Mouse (Mus musculus): ENCODE data around the gene Cope. TPM values are rescaled to one million over a fixed set of nuclear protein-coding genes. Genes with fewer than 3 reads are reported as not detected.

Cope gene
- polyA plus RNA-seq, 1 experiment from 2014 or later: 78.2 TPM

DNA sequence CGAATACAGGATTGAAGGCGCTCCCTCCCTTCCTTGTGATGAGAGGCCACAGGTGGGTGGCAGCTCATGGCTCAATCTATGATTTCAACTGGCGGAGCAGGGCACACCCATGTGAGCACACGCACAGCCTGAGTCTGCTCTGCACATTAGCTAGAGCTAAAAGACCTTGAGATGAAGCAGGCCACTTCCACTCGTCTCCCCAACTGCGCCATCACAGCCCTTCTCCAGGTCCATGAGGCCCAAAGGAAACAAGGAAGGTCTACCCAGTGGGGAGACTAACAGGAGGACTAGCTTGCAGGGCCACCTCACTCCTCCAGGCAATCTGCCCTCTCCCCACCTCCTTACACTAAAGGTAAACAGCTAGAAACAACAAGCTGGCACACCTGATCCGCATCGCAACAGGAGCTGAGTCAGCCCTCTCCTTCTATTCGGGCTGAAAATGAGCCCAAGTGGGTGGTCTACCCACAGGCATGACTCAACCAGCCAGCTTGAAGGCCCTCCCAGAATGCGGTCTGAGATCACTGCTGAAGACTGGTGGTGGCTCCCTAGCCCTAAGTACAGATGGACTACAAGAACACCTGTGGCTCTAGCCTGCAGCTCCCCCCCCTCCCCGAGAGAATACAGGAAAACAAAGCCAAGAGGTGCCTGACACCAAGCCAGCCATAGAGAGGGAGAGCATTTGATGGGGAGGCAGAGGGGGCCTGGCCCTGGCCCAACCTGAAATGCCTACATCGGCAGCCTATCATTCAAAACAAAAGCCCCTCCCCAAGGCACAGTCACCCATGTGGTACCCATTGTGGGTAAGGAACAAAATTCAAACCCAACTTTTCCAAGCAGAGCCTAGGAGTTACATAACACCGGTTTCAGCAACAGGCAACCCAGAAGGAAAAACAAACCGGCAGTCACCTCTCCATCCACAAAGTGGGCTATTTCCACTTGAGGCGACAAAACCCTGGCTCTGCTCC lies 49.0 kb downstream of the Cope start:
- H3K79me2 ChIP-seq (ENCODE audit: inconsistent target): peaks cover 63% of the 10 kb centered on the region
- H3K4me3 ChIP-seq (ENCODE audit: inconsistent target): peak overlapping the region; percentile 76
- H3K27ac ChIP-seq: no peak overlapping the region
- H3K36me3 ChIP-seq (ENCODE audit: inconsistent target): no peaks in the 10 kb centered on the region
- 44% methylated on average over 15 of the region's 15 CpGs for whole genome bisulfite sequencing (ENCODE audit: missing documents)

DNA sequence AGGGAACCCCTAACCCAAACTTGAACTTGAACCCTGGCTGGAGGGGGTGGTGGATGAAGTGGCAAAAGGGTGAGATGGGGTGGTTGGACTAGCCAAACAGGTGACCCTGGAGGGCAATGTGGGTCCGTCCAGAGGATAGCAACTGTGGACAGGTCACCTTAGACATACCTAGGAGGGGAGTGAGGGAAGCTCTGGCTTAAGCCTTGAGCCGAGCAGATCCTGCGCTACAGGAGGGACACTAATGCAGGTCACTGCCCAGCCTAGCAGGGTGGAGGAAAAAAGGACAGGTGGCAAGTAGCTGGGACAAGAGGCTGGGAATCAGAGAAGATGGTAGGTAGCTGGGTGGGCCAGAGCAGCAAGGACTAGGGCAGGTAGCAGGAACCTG lies 49.7 kb downstream of the Cope start:
- Histone ChIP-seq H3K36me3 (ENCODE audit: inconsistent target) (no peaks in the 10 kb centered on the region), H3K4me3 (ENCODE audit: inconsistent target) (peak overlapping the region; percentile 76), H3K79me2 (ENCODE audit: inconsistent target) (peaks cover 56% of the 10 kb centered on the region), H3K27ac (peak overlapping the region; percentile 10; the same call in 1 of the 2 replicates)
- 24% methylated on average over 3 of the region's 3 CpGs for WGBS (ENCODE audit: missing documents)

DNA sequence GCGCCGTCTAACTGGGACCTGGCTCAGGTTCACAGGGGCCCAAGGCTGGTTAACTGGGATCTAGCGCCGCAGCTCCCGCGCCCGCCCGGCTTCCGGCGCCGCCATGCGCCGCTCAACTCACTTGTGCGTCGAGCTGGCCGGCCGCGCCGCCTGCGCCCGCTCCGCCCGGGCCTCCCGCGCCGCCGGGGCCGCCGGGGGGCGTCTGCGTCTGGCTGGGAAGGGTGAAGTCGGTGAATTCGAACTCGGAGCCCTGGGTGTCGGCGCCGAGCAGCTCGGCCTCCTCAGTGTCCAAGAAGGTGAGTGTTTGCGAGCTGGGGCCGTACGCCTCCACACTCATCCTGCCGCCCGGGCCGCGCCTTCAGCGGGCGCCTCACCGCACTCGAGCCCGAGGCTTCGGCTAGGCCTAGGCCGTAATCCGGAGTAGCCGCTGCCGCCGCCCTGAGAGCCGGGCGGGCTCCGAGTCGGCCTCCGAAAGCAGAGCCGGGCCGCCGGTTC lies 50.4 kb downstream of the Cope start:
- Histone ChIP-seq H3K79me2 (ENCODE audit: inconsistent target) (peaks cover 49% of the 10 kb centered on the region), H3K36me3 (ENCODE audit: inconsistent target) (no peaks in the 10 kb centered on the region)

GRCm38 (mm10) chr8:70353194-70353817 lies 51.0 kb downstream of the Cope start, which contains the start of gene Upf1:
TSS of gene Upf1 (minus strand) at chr8:70353278.
- WGBS (ENCODE audit: missing documents): 2% methylated on average over 68 of the region's 69 CpGs
- Histone ChIP-seq H3K27ac (peak within 1 kb of the TSS; percentile 51), H3K4me3 (ENCODE audit: inconsistent target) (peak within 1 kb of the TSS; percentile 76), H3K79me2 (ENCODE audit: inconsistent target) (peaks cover 43% of the 10 kb centered on the region), H3K36me3 (ENCODE audit: inconsistent target) (no peaks in the 10 kb centered on the region)

More for the DNA sequence above, 50.4 kb downstream of the Cope start:
- peak overlapping the region; percentile 10; the same call in 1 of the 2 replicates for H3K27ac ChIP-seq
- under 1% methylated on average over 40 of the region's 64 CpGs for WGBS (ENCODE audit: missing documents)
- H3K4me3 ChIP-seq (ENCODE audit: inconsistent target): peak overlapping the region; percentile 76

- 5% methylated on average over 4 of the region's 4 CpGs for WGBS (ENCODE audit: missing documents)
- Histone ChIP-seq H3K4me3 (ENCODE audit: inconsistent target) (peak overlapping the region; percentile 33; the same call in 1 of the 2 replicates), H3K79me2 (ENCODE audit: inconsistent target) (peaks cover 36% of the 10 kb centered on the region), H3K27ac (peak overlapping the region; percentile 51), H3K36me3 (ENCODE audit: inconsistent target) (no peaks in the 10 kb centered on the region)
These were observed 51.7 kb downstream of the Cope start for GRCm38 (mm10) chr8:70354004-70354403.

DNA sequence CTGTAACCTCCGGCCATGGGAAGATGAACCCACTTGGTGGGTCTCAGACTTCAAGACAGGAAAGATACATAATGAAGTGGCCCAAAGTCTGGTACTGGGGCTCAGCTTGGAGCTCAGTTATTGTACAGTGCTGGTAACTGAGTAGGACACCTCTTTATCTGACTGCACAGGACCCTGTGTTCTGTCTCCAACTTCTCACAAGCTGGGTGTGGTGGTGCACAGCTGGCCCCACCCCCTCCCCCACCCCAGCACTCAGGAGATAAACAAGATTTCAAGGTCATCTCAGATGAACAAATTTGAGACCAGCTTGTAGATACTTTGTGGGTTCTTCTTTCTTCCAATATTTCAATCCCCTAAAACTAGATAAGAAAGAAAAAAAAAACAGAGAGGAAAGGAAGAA lies 53.8 kb downstream of the Cope start:
- no peaks in the 10 kb centered on the region for H3K36me3 ChIP-seq (ENCODE audit: inconsistent target)
- H3K4me3 ChIP-seq (ENCODE audit: inconsistent target): no peak overlapping the region
- H3K79me2 ChIP-seq (ENCODE audit: inconsistent target): peaks cover 15% of the 10 kb centered on the region
- H3K27ac ChIP-seq: no peak overlapping the region
- 63% methylated on average over 1 of the region's 1 CpGs for WGBS (ENCODE audit: missing documents)

DNA sequence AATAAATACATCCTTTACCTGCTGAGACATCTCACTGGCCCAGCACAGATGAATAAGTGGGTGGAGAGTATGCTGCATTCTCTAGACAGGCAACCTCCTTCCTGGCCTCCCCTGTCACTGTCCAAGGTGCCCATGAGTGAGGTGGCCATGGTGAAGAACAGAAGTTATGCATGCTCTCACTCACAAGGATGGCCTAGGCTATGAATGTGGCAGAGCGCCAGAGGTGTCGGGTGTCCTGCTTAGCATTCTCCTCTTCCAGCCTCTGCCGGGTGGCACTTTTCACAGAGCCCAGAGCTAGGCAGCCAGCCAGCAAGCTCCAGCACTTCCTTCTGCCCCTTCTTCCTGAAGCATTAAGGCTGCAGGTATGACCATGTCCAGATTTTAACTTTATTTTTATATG lies 57.1 kb downstream of the Cope start:
- no peaks in the 10 kb centered on the region for H3K36me3 ChIP-seq (ENCODE audit: inconsistent target)
- no peaks in the 10 kb centered on the region for H3K79me2 ChIP-seq (ENCODE audit: inconsistent target)
- 76% methylated on average over 3 of the region's 3 CpGs for WGBS (ENCODE audit: missing documents)
- H3K4me3 ChIP-seq (ENCODE audit: inconsistent target): no peak overlapping the region
- H3K27ac ChIP-seq: no peak overlapping the region

DNA sequence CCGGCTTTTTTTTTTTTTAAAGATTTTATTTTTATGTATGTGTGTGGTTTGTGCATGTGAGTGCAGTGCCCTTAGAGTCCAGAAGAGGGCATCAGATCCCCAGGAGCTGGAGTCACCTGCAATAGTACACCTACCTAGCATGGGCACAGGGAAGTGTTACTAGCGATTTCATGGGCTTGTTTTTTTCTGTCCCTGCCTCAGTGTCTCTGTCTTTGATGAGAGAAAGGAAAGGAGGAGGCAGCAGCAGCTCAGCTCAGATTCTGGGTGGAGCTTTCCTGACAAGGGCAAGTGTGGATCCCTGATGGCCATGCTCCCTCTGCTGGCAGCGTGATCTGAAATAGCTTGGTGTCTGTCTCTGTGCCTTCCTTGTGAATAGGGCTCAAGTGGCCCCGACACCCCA lies 58.5 kb downstream of the Cope start:
- Histone ChIP-seq H3K4me3 (ENCODE audit: inconsistent target) (no peak overlapping the region), H3K36me3 (ENCODE audit: inconsistent target) (no peaks in the 10 kb centered on the region), H3K79me2 (ENCODE audit: inconsistent target) (no peaks in the 10 kb centered on the region), H3K27ac (no peak overlapping the region)
- 82% methylated on average over 4 of the region's 4 CpGs for WGBS (ENCODE audit: missing documents)

- H3K79me2 ChIP-seq (ENCODE audit: inconsistent target): no peaks in the 10 kb centered on the region
- H3K27ac ChIP-seq: no peak overlapping the region
- 91% methylated on average over 10 of the region's 10 CpGs for WGBS (ENCODE audit: missing documents)
These were observed 59.2 kb downstream of the Cope start for GRCm38 (mm10) chr8:70361484-70362032.

More at GRCm38 (mm10) chr8:70361484-70362032, 59.2 kb downstream of the Cope start:
- Histone ChIP-seq H3K36me3 (ENCODE audit: inconsistent target) (no peaks in the 10 kb centered on the region), H3K4me3 (ENCODE audit: inconsistent target) (no peak overlapping the region)

Other genes with a start within 250 kb of the Cope start
- 0.10 TPM in 1 of 3 replicates, not detected in the others for gene Tm6sf2, start 229.6 kb upstream of the Cope start, polyA plus RNA-seq (2018)
- gene Hapln4, start 219.1 kb upstream of the Cope start, polyA plus RNA-seq (2018): 0.03 TPM in 1 of 3 replicates, not detected in the others
- not detected in 3 replicates for gene Ncan, start 181.6 kb upstream of the Cope start, polyA plus RNA-seq (2018)
- gene Nr2c2ap, start 171.2 kb upstream of the Cope start, polyA plus RNA-seq (2018): 18.4 to 44.2 TPM (median 25.7 TPM) in 3 replicates
- gene Rfxank, start 163.4 kb upstream of the Cope start, polyA plus RNA-seq (2018): 4.5 to 7.7 TPM (median 7.3 TPM) in 3 replicates
- gene Borcs8, start 163.0 kb upstream of the Cope start, polyA plus RNA-seq (2018): 31.7 to 53.1 TPM (median 41.2 TPM) in 3 replicates
- not detected in 3 replicates for gene Mef2b, start 162.8 kb upstream of the Cope start, polyA plus RNA-seq (2018)
- gene Tmem161a, start 130.2 kb upstream of the Cope start, polyA plus RNA-seq (2018): 11.2 to 20.0 TPM (median 16.3 TPM) in 3 replicates
- gene Slc25a42, start 90.2 kb upstream of the Cope start, polyA plus RNA-seq (2018): 1.1 to 1.2 TPM (median 1.1 TPM) in 3 replicates
- gene Sugp2, start 68.3 kb upstream of the Cope start, polyA plus RNA-seq (2018): 4.7 to 13.3 TPM (median 13.0 TPM) in 3 replicates
- 1.4 to 8.6 TPM (median 4.8 TPM) in 3 replicates for gene Armc6, start 68.1 kb upstream of the Cope start, polyA plus RNA-seq (2018)
- 26.3 to 47.9 TPM (median 46.2 TPM) in 3 replicates for gene Homer3, start 19.7 kb upstream of the Cope start, polyA plus RNA-seq (2018)
- 17.5 to 26.0 TPM (median 20.5 TPM) in 3 replicates for gene Ddx49, start within 50 bp of the Cope start, polyA plus RNA-seq (2018)
- not detected in 3 replicates for gene Cers1, start 13.3 kb downstream of the Cope start, polyA plus RNA-seq (2018)
- not detected in 3 replicates for gene Gdf1, start 27.3 kb downstream of the Cope start, polyA plus RNA-seq (2018)
- 19.3 to 31.3 TPM (median 30.1 TPM) in 3 replicates for gene Upf1, start 50.8 kb downstream of the Cope start, polyA plus RNA-seq (2018)
- 0.20 to 0.42 TPM in 2 of 3 replicates, not detected in the other for gene Comp, start 71.0 kb downstream of the Cope start, polyA plus RNA-seq (2018)
- gene Crtc1, start 137.1 kb downstream of the Cope start, polyA plus RNA-seq (2018): 3.6 to 9.4 TPM (median 4.1 TPM) in 3 replicates
- gene Klhl26, start 174.4 kb downstream of the Cope start, polyA plus RNA-seq (2018): 5.9 to 7.7 TPM (median 7.4 TPM) in 3 replicates
- not detected in 3 replicates for gene Tmem59l, start 184.8 kb downstream of the Cope start, polyA plus RNA-seq (2018)
- gene Crlf1, start 190.6 kb downstream of the Cope start, polyA plus RNA-seq (2018): not detected in 3 replicates
- gene Rex1bd, start 204.2 kb downstream of the Cope start, polyA plus RNA-seq (2018): 37.3 to 87.0 TPM (median 75.4 TPM) in 3 replicates
- gene Uba52, start 208.3 kb downstream of the Cope start, polyA plus RNA-seq (2018): 907 to 1,116 TPM (median 1,045 TPM) in 3 replicates
- 103 to 188 TPM (median 181 TPM) in 3 replicates for gene Fkbp8, start 225.2 kb downstream of the Cope start, polyA plus RNA-seq (2018)
- 50.0 to 80.3 TPM (median 65.4 TPM) in 3 replicates for gene Kxd1, start 225.4 kb downstream of the Cope start, polyA plus RNA-seq (2018)
- 18.8 to 33.9 TPM (median 21.7 TPM) in 3 replicates for gene Ell, start 236.9 kb downstream of the Cope start, polyA plus RNA-seq (2018)